Mouse (Mus musculus): ENCODE data around the gene Ccdc189.
"Not testable (repeated sequence)": the region's sequence is repeated elsewhere in the genome, so short reads cannot be mapped to it uniquely, and the experiment has no call there.

Ccdc189 gene

DNA sequence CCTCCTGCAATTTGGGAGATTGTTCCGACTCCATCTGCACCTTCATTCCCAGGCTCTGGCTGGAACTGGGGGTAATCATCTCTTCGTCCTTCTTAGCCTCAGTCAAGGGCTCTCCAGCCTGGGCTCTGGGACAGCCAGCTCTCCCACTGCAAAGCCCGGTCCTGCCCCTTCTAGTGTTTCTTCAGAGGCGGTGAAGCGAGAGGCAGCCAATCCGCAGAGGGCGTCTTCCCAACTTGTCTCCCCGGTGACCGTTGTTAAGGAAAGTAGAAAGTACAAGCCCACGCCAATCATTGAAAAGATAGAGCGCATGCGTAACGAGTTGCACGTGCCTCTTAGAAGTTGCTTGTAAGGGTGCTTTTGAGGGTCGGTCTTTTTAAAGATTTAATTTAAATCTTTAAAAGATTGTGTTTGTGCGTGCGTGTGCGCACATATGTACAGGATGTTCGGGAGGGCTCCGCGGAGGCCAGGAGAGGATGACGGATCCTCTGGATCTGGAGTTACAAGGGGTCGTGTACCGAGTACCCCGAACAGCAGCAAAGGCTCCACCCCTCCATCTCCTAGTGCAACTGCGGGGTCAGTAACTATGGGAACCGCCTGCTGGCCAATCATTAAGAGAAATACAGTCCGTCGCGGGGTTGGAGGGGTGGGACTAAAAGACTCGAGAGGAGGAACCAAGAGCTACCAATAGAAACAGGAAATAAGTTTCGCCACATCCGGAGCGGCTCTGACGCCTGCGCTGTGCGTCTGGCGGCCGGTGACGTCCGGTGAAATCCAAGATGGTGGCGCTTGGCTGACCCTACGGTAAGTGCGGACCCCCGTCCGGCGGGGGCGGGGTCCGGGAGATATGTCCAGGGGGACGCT lies at the start of gene Ccdc189, which contains the start of gene Rnf40:
Gene Ccdc189 (minus strand): TSS at position 585 of the 861 bp plus-strand sequence.
Gene Rnf40 (plus strand): TSS at position 757 of the 861 bp plus-strand sequence.
- DNase-seq (ENCODE audit: low spot score in 2 of 2): peak; percentile 96 to 97

DNA sequence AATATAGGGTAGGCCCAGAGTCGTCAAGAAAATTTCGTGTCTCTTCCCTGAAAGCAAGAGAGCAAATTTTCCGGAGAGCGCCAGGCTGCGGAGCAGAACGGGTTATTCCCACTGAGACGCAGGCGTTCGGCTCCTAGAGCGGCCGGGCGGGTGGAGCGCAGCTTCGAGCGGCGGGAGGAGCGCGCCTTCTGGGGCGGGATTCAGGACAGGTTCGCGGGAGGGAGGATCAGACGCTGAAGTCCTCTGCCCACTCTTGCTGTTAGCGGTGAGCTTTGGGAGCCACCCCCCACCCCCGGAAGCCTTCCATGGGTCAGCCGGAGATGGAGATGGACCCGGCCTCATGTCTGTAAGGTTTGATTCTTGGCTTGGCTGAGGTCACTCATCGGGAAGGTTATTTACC lies 48.6 kb upstream of the Ccdc189 start:
- no peak for DNase-seq (ENCODE audit: low spot score in 2 of 2)

DNA sequence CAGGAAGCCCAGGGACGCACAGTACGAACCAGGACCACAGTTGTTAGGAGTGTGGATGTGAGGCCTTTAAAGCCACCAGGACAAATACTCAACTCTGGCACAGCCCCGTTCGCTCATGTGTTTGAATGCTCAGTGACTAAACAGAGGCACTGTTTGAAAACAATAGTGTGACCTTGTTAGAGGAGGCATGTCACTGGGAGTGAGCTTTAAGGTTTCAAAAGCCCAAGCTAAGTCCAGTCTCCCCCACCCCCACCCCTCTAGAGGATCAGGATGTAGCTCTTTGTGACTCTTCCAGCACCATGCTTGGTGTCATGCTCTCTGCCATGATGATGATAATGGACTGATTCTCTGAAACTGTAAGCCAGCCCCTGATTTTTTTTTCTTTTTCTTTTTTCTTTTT lies 43.0 kb upstream of the Ccdc189 start:
- no peak for DNase-seq (ENCODE audit: low spot score in 2 of 2)

DNA sequence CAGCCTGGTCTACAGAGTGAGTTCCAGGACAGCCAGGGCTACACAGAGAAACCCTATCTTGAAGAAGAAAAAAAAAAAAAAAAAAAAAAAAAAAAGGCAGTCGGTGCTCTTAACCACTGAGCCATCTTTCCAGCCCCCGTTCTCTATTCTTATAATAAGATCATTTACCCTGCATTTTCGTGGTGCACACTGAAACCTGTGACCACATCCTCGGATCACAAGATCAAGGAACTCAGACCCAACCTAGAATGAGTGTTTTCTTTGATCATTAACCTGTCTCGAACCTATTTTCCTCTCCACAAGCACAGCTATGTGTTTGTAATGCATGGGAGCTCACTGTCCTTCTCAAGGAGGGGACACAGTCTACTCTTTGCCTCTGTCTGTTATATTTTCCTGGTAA lies 40.3 kb upstream of the Ccdc189 start:
- no peak for DNase-seq (ENCODE audit: low spot score in 2 of 2)

DNA sequence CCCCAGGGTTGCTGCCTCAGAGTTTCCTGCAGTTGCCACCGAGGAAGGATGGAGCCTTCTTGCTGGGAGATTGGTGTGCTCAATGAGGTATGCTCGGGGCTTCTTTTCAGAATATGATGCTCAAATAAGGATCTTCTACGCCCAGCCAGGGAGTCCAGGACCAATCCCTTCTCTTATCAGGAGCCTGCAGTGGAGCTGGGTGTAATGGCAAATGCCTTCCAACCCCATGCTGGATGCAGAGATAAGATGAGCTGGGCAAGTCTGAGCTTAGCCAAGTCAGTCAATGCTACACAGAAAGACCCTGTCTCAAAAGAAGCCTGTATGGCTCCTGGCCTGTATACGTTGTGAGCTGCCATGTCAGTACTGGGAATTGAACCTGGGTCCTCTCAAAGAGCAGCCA lies 38.1 kb upstream of the Ccdc189 start:
- DNase-seq (ENCODE audit: low spot score in 2 of 2): peak; percentile 58 to 65

DNA sequence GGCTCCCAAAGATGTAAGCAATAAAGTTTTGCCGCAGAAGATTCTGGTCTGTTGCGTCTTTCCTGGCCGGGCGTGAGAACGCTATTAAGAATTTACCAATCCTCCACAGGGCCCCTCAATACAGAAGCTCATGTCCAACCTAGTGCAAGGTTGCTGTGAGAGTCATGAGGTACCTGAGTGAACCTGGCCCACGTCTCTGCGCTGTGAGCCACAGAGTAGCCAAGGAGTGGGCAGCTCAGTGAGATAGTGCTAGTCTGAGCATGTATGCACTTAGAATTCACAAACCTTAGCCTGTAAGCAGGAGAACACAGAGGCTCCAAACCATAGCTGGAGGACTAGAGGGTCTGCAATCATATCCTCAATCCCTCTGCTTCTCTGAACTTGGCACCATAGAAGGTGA lies 37.6 kb upstream of the Ccdc189 start:
- no peak for DNase-seq (ENCODE audit: low spot score in 2 of 2)

DNA sequence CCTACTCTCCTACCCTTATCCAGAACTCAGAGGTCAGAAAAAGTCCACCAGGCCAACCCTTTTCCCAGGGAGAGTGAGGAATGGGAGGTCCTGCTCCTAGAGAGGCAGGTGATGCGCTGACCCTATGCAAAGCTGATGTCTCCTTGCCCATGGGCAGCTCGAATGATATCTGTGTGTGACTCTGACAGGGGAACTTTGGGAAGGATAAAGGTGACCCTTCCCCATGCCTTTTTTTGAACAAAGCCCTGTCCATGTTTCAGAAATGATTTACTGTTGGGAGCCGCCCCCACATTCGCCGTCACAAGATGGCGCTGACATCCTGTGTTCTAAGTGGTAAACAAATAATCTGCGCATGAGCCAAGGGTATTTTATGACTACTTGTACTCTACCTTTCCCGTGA lies 30.0 kb upstream of the Ccdc189 start:
- not testable (repeated sequence) for DNase-seq (ENCODE audit: low spot score in 2 of 2)

DNA sequence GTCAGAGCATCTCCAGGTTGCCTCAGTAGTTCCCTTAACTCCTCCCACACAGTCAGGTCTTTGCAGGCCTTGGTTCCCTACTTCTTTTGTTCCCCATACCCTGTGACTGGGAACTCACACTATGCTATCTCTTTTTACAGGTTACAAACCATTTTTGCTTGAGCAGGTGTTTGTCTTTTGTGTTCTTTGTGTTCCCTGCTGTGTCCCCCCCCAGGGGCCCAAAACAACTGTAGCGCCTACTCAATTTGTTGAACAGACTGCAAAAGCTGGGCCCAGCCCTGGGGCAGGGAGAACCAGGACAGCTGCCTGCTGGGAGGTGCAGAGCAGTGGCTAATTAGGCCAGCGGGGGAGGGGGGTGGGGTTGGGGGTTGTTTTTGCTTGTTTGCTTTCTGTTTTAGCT lies 29.6 kb upstream of the Ccdc189 start:
- DNase-seq (ENCODE audit: low spot score in 2 of 2): no peak

DNA sequence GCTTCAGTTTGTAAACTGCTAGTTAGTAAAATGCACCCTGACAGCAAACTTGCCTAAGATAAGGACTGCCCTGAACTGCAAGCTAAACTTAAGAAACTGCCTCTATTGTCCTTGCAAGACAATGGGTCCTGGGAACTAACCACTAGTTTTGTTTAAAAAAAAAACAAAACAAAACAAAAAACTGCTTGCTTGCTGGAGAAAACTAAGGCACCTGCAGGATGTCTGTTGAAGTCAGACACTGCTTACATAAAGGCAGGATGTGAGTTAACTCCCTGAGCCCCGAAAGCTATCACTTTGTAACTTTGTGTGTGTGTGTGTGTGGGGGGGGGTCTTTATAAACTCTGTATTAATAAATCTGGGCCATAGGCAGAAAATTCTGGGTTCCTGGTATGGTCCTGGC lies 28.5 kb upstream of the Ccdc189 start:
- no peak for DNase-seq (ENCODE audit: low spot score in 2 of 2)

DNA sequence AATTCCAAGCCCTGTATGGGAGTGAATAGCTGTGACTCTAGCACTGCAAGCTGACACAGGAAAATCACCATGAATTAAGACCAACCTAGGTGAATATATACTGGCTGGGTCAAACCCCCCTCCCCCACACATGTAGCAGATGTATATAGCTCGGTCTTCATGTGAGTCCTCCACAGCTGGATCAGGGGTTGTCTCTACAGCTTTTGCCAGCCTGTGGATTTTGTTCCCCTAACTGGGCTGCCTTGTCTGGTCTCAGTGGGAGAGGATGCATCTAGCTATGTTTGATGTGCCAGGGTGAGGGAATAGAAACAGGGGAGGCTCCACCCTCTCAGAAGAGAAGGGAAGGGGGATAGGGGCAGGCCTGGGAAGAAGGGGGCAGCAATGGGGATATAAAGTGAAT lies 27.9 kb upstream of the Ccdc189 start:
- DNase-seq (ENCODE audit: low spot score in 2 of 2): no peak

DNA sequence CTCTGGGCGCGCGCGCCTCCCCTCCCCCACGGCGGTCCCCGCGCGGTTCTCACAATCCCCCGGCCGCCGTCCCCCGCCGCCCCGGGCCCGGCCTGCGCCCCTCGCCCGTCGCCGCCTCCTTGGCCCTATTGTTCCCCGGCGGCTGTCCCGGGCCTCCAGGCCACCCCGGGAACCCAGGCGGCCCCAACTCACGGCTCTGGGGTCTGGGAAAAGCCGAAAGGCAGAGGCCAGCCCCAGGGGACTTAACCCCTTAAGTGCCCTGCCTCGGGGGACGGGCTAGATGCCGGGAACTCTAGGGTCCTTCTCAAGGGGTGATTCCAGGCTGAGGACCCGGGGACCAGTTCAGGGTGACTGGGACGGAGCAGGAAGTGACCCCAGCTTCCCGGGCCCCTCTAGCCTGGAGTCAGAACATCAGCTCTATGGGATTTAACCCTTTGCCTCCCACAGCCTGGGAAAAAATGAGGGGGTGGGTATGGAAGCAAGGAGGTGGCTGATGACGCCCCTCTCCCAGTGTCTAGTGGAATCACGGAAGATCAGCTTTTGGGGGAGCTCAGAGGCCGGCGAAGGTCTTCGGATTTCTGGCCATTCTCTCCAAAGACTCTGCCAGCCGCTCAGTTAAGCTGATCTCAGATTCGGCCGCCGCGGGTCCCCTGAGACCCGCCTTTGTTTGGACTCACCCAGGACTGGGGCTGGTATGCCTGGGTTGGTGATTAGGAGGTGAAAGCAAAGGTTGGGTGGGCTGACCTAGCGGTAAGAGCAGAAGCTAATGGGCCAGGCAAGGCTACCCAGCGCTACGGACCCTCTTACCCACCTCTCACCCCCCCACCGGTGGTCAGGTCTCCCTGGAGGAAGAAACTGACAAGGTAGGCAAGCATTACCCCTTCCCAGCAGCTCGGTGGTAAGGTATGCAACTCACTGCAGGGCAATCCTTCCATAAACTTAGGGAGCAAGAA lies 26.8 kb upstream of the Ccdc189 start, which contains the start of gene Zfp629:
Gene Zfp629 (minus strand): TSS at position 907 of the 953 bp plus-strand sequence.
- DNase-seq (ENCODE audit: low spot score in 2 of 2): peak; percentile 17 to 32

DNA sequence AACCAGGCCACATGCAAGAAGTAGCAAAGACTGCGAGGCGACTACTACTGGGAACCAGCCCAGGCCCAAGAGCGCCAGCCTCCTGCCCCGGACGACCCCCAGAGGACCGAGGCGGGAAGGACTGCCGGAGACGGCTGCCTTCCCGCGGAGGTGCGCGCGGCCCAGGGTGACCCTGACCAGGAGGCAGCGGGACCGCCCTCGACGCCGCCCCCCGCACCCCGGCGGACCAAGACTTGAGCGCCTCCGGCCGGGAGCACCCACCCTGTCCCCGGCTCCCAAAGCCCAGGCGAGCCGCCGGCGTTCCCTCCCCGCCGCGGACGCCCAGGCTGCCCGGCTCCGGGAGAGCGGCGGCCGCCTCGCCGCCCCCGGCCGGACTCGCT lies 26.1 kb upstream of the Ccdc189 start:
- peak in 1 of 2 experiments; percentile 22 for DNase-seq (ENCODE audit: low spot score in 2 of 2)

DNA sequence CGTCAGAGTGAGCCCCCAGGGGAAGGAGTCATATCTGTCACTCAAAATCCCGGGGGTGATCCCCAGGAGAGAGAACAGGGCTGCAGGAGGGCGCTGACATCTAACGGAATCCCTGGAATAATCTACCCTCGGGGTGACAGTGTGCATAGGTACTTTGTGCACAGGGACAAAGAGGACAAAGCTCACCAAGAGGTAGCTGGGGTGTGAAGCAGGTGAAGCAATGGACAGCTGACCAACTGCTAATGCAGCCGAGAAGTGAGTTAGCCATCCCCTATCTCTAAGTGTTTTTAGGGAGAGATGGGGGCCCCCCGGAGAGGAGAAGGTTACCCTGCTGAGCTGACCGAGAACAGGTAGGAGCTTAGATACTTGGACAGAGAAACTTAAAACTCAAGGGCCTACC lies 25.7 kb upstream of the Ccdc189 start:
- no peak for DNase-seq (ENCODE audit: low spot score in 2 of 2)

DNA sequence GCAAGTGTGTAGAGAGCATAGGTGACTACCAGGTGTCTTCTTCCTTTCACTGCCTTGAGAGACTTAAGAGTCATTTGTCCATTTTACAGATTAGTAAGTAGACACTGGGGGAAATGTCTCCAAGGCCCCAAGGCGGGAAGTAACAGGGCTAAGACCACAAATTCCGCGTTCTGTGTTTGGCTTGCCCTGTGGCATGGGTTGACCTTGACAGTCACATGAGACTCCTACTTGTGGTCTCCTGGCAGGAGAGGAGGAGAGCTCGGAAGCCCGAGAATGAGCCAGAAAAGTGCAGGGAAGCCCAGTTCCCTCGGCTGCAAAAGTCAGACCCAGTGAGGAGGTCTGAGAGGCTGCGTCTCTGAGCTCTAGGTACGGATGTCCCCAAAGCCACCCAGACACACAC lies 25.1 kb upstream of the Ccdc189 start:
- no peak for DNase-seq (ENCODE audit: low spot score in 2 of 2)

DNA sequence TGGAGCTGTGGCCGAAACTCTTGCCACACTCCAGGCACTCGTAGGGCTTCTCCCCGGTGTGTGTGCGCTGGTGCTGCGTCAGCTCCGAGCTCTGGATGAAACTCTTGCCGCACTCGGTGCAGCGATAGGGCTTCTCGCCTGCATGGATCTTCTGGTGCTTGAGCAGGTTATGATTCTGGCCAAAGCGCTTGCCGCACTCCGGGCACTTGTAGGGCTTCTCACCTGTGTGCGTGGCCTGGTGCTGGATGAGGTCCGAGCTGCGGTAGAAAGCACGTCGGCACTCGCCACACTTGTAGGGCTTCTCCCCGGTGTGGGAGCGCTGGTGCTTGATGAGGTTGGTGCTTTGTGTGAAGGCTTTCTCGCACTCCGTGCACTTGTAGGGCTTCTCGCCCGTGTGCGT lies 23.2 kb upstream of the Ccdc189 start:
- no peak for DNase-seq (ENCODE audit: low spot score in 2 of 2)

DNA sequence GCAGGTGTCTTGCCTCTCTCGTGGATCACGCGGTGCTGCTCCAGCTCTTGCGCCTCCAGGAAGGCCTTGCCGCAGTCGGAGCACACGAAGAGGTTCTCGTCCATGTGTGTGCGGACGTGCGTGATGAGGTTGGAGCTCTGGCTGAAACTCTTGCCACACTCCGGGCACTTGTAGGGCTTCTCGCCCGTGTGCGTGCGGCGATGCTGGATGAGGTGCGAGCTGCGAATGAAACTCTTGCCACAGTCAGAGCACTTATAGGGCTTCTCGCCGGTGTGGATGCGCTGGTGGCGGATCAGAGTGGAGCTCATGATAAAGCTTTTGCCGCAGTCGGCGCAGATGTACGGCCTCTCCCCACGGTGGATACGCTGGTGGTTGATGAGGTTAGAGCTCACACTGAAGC lies 22.6 kb upstream of the Ccdc189 start:
- no peak for DNase-seq (ENCODE audit: low spot score in 2 of 2)

DNA sequence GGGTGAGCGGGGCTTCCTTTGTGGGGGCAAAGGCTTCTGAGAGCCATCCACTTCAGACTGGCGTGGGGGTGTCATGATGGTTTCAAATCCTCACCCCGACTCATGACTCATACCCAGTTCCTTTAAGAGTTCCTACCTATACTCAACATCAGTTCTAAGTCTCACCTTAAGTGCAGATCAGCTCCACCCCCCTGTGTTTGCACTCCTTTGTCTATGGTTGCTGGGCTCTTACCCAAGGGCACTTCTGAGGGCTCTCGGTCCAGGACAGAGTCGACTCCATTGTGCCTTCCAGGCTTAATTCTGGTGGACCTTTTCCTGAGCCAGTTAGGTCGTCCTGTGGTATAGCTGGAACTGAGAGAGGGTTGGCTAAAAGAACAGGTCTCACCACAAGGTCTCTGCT lies 18.8 kb upstream of the Ccdc189 start:
- no peak for DNase-seq (ENCODE audit: low spot score in 2 of 2)

DNA sequence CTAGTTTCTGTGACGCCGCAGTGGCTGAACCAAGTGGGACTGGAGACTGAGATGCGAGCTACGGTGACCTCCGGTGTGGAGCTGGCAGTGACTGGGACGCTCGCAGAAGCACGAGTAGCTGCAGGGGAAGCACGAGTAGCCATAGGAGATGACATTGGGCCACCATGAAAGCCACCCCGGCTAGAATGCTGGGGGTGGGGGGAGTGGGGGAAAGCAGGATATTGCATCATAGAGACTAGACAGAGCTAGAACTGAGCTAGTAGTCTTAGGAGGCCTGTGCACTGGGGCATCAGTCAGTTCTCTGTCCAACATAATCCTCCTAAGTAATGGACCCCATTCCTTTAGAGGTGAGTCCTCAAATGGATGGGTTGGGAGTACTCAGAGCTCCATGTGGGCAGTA lies 15.9 kb upstream of the Ccdc189 start:
- no peak for DNase-seq (ENCODE audit: low spot score in 2 of 2)

DNA sequence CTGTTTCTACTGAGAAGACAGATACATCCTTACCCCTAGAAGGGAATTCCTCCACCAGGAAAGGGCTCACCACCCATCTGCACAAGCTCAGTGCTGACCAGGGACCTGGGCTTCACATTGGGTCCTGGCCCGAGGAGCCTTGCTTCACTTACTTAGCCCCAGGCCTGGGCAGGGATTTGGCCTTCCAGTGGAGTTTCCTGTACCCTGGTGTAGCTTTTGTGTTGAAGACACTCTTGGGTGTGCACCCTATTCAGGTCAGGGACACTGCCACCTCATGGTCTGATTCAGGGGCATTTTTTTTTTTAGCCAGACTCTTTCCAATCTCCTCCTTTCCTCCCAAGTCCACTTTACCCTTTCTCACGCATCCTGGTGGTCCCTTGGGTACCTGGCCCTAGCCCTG lies 14.5 kb upstream of the Ccdc189 start:
- no peak for DNase-seq (ENCODE audit: low spot score in 2 of 2)

DNA sequence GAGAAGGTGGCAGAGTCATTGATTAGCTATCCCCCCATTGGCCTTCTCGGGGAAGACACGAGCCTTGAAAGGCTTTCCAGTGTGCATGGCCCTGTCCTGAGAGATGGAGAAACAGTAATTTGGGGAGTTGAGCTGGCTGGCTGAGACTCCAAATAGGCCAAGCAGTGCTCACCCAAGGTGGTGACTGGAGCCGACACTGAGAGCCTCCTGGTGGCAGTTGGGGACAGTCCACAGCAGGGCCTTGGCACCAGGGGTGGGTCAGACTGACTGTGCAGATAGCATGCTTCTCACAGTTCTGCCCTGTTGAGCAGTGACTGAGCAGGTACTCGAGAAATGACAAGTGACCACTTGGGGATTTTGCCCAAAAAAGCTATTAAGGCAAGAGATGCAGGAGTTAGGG lies 13.3 kb upstream of the Ccdc189 start:
- no peak for DNase-seq (ENCODE audit: low spot score in 2 of 2)

DNA sequence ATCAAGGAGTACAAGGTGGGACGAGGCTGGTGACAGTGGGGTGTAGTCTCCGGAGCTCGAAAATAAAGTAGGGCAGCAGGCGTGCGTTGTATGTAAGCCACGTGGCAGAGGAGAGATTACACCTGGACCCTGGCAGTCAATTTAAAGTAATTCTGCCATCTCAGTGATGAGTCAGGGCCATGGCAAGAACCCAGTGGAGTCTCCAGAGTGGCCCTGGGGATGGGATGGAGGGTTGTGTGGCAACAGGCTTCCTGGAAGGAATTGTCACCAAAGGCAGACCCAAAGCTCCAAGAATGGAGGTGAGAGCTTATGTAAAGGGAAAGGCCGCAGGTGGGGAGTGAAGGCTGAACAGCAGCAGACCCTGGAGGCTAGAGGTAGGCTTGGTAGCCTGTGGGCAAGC lies 12.2 kb upstream of the Ccdc189 start:
- DNase-seq (ENCODE audit: low spot score in 2 of 2): no peak

DNA sequence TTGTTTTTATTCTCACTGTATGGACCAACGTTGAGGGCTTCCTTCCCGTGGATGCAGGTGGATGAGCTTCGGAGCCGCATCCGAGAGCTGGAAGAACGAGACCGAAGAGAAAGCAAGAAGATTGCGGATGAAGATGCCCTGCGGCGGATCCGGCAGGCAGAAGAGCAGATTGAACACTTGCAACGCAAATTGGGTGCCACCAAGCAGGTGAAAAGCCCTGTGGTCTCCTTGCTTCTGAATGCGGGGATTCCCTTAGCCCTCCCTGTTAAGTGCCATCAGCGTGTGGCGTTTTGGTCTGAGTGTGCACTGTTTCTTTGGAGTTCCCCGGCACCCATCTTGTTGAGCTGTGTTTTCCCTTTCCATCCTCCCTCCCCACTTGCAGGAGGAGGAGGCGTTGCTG lies 8.4 kb upstream of the Ccdc189 start:
- no peak for DNase-seq (ENCODE audit: low spot score in 2 of 2)

DNA sequence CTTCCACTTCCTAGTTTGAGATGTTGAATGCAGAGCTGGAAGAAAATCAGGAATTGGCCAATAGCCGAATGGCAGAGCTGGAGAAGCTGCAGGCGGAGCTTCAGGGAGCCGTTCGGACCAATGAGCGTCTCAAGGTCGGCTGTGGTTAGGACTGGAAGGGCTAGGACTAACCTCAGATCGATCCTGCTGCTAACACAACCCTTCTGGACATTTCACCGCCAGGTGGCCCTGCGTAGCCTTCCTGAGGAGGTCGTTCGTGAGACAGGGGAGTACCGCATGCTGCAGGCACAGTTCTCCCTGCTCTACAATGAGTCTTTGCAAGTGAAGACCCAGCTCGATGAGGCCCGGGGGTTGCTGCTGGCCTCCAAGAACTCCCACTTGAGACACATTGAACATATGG lies 4.2 kb upstream of the Ccdc189 start:
- no peak for DNase-seq (ENCODE audit: low spot score in 2 of 2)

Measured in spleen, postnatal 36 days (tissue).